Mouse (Mus musculus) embryonic stem cell, embryonic (primary cell): ENCODE measurements around the gene Msrb1.

Experiments
- CTCF ChIA-PET, 4 experiments: fragments of 300-600 bp in 2 of 4; fragments of 350-600 bp in 2 of 4; sonication (Branson Sonifier 250); formaldehyde crosslinking; loops; one replicate each; lab custom pipeline; 2022; ENCODE audit warnings: inconsistent platforms in 2 of 4; lab: Charles Lee
- POLR2A ChIA-PET, 4 experiments: fragments of 300-600 bp in 2 of 4; fragments of 350-600 bp in 2 of 4; sonication (Branson Sonifier 250); formaldehyde crosslinking; loops; one replicate each; lab custom pipeline; 2022; ENCODE audit warnings: antibody characterized with exemption in 4 of 4, inconsistent platforms in 1 of 4; lab: Charles Lee

Msrb1 gene

GRCm38 (mm10) chr17:24780821-24781220 lies 44.4 kb downstream of the Msrb1 start:
- CTCF ChIA-PET, result interaction anchor here in 3 of 4 experiments (0.7 to 1.4 kb wide), 3 partner anchors 7 to 35 kb away, joined by 3 to 4 read pairs (median 3); no protein-coding TSS in a partner anchor
- POLR2A ChIA-PET, result interaction anchor here in 2 of 4 experiments (0.7 to 1.4 kb wide), 4 partner anchors 11 to 45 kb away, joined by 3 to 4 read pairs (median 3); partner anchors contain the start of genes Meiob (in 1 of the 2) and Msrb1 (in 1 of the 2)

DNA sequence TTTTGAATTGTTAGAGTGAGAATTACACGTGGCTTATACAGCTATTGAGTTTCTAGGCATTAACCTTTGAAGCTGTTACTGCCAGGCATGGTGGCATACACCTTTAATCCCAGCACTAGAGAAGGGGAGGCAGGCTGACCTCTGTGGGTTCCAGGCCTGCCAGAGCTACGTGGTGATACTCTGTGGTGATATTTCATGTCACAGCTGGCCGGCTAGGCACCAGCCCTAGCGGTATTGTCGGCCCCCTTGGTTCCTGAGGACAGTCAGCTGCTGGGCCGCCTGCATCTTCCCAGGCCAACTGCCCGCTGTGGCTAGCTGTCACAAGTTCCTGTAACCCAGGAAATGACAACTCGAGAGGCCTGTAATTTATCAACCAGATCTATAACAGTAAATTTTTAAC lies 55.7 kb downstream of the Msrb1 start:
- ChIA-PET POLR2A (interaction anchor here in 1 of 4 experiments (0.9 kb wide), 1 partner anchor 9 kb away, joined by 3 read pairs; no protein-coding TSS in a partner anchor), CTCF (interaction anchor here in 3 of 4 experiments (0.6 to 1.1 kb wide), 6 partner anchors 8 to 212 kb away, joined by 3 read pairs; partner anchors contain the start of gene Hs3st6 (in 1 of the 3))
